Mouse (Mus musculus) brain, embryonic 14.5 days (tissue): Measurements from ENCODE around the gene Smtnl1. TPM values are rescaled to one million over a fixed set of nuclear protein-coding genes. Genes with fewer than 3 reads are reported as not detected.
A peak's percentile ranks its signal among the peaks of the same experiment; 100 is the strongest.

Experiments used
- DNase-seq: peaks from one replicate; pipeline ENCODE4 v3.0.0-alpha.2; 2011; ENCODE audit warnings: low read depth
- CTCF ChIP-seq: fragments of 200-500 bp; IDR thresholded peaks from 2 replicates; pipeline ENCODE4 v1.5.1; 2012; ENCODE audit warnings: inconsistent platforms, mild to moderate bottlenecking, moderate library complexity, borderline replicate concordance; ENCODE audit not compliant: insufficient read depth, insufficient read length; ENCODE audit errors: extremely low read depth
- POLR2A ChIP-seq: fragments of 200-500 bp; IDR thresholded peaks from 2 replicates; pipeline ENCODE4 v1.6.1; 2012; ENCODE audit warnings: mild to moderate bottlenecking, inconsistent platforms, borderline replicate concordance; ENCODE audit not compliant: poor library complexity, insufficient read depth, insufficient read length, severe bottlenecking; ENCODE audit errors: extremely low read depth
- polyA plus RNA-seq: library from polyadenylated mRNA; depleted of rRNA; stranded (reverse); fragments of >200 nt; gene quantifications from 2 replicates; pipeline ENCODE4 v1.2.3, GENCODE M21; 2012; rRNA removed

Smtnl1 gene
- polyA plus RNA-seq, 1 experiment = not detected

DNA sequence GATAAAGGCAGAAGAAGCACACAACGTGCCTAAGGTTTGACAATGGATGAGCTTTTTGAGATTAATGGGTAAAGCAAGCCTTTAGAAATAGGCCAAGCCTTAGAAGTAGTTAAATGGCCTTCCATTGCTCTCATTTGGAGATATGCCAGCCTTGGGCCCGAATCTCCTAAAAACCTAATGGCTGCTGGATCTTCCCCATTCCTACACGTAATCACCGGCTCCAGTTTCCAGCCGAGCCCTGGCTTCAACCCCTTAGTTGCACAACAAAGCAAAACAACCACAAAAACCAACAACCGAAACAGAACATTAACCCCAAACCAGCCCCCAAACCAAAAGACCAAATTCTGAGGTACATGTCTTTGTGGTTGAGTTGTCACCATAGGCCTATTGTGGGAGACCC is 46.8 kb downstream of the Smtnl1 start:
- TF ChIP-seq CTCF (no peak), POLR2A (no peak)
- peak; percentile 8 for DNase-seq

DNA sequence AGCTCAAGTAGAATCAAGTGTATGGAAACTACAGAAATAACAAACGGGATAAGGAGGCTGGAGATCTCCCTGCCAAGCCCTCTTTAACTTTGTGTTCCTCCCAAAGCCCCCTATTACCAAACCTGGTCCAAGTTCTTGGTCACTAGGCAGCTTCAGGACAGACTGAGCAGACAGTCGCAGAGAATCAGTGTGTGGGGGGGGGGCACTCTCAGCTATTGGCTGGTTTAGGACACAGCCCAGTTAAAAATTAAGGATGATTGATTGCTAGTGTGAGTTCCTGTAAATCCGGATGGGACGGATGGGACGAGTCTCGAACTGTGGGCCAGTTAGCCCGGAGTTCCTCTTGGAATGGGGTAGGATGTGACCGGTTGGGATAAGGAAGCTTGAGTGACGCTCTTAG is 47.2 kb downstream of the Smtnl1 start, which contains the start of gene Serping1:
TSS of gene Serping1 (minus strand) at position 204 of the 400 bp plus-strand sequence.
- TF ChIP-seq POLR2A (no peak), CTCF (no peak)

DNA sequence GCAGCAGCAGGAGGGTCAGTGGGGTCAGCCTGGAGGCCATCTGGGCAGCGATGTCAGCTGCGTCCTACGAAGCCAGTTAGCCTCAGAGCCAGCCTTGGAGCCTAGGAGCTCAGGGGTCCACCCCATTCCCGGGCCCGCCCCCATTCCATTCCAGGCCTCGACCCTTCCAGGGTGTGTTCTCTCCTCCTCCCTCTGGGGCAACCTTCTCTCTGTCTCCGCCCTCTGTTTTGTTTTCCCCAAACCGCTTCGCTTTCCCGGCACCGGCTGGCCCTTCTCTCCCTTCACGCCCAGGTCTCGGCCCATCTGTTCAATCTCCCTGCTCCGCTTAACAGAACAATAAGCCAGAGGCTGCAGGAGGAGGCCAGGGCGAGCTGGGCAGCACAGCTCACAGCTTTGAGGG is 47.7 kb downstream of the Smtnl1 start:
- DNase-seq = peak; percentile 87
- no peak for TF ChIP-seq POLR2A
- no peak for TF ChIP-seq CTCF

More for the DNA sequence above, 47.2 kb downstream of the Smtnl1 start, which contains the start of gene Serping1:
- DNase-seq = no peak

DNA sequence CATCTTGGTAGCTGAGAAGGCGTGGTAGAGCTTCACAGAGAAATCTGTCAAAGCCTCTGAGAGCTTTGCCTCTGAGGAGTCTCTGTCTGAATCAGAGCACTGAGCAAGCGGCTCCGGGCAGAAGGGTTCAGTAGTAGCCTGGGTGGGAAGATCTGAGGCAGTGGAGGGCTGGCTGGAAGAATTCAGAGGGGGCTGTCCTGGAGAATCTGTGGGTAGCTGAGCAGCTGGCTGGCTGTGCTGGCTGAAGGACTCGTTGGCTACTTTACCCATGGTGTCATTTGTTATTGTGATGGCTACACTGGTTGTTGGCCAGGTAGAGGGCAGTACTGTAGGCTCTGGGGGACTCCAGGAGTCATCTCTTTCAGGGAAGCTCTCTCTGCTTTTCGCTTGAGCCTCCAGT is 49.3 kb downstream of the Smtnl1 start:
- no peak for DNase-seq
- TF ChIP-seq POLR2A (no peak), CTCF (no peak)

DNA sequence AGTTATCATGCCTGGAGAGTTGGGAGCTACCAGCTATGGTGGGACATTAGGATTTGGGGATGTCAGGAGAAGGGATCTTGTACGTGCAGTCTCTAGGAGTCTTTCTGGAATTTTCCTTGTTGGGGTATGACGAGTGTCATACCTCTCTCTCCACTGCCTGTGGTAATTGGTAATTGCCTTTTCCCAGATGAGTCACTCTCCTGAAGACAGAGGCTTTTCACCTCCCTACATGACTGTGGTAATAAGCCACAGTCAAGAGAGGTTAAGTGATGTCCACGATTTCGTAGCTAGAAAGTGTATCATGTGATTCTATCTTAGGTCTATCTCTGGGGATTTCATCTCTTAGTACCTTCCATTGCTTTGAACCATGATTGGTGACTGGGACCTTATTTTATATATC is 50.0 kb downstream of the Smtnl1 start:
- TF ChIP-seq CTCF = no peak
- TF ChIP-seq POLR2A = no peak
- no peak for DNase-seq

DNA sequence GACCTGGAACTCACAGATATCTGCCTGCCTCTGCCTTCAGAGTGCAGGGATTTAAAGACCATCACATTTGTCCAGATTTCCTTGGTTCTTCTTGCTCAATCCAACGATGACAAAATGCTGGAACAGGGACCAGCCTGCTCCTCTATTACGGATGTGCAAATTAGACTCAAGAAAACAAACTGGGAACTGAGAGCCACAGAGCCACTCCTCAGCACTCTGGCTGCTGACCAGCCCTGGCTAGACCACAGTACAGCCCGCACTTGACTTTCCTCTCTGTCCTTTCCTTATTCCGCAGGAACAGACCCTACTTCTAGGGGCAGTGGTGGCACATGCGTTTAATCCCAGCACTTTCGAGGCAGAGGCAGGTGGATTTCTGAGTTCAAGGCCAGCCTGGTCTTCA is 52.0 kb downstream of the Smtnl1 start:
- no peak for DNase-seq
- TF ChIP-seq CTCF = no peak
- no peak for TF ChIP-seq POLR2A

DNA sequence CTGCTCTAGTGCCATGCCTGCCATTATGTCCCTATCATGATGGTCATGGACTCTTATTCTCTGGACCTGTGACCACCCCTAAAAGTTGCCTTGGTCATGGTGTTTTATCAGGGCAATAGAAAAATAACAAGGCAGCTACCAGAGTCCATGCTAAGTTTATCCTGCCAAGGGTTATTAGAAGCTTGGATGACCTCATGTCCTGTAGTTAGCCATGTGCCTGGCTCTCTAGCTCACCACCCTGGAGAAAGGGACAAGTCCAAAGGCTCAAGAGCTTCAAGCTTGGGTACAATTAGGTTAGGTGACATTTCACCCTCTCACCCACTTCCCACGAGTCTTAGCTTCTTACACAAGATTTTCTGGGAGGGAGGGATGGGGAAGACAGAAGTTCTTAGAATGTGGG is 59.6 kb downstream of the Smtnl1 start:
- no peak for DNase-seq
- no peak for TF ChIP-seq CTCF

DNA sequence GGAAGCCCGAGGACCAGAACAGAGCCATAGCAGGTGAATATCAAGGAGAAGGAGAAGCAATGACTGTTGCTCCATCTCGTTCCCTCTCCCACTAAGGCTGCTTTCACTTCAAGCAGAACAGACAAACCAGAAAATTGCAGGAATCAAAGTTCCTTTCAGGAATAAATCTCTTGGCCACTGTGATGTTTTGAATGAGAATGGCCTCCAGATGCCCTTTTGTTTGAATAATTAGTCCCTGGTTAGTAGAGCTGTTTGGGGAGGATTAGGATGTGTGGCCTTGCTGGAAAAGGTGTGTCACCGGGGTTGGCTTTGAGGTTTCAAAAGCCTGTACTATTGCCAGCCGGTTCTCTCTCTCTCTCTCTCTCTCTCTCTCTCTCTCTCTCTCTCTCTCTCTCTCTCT is 60.2 kb downstream of the Smtnl1 start:
- TF ChIP-seq POLR2A = no peak

DNA sequence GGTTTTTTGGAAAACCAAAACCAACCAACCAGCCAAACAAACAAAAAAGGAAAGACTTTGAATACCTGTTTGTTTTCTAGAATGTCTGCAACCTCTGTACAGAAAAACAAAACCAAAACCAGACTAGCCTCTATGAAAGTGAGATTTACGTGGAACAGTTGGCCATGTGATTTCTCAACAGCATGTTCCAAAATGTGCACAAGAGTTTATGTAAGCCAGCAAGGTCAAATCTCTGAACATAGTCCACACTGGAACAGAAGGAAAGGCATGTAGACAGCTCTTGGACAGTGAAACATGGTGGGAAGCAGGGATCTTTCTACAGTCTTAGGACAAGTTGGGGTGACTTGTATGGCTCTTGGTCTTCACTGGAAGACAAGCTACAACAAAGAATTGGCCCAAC is 60.6 kb downstream of the Smtnl1 start:
- no peak for DNase-seq
- TF ChIP-seq CTCF (no peak), POLR2A (no peak)

More for the DNA sequence above, 60.2 kb downstream of the Smtnl1 start:
- no peak for DNase-seq

DNA sequence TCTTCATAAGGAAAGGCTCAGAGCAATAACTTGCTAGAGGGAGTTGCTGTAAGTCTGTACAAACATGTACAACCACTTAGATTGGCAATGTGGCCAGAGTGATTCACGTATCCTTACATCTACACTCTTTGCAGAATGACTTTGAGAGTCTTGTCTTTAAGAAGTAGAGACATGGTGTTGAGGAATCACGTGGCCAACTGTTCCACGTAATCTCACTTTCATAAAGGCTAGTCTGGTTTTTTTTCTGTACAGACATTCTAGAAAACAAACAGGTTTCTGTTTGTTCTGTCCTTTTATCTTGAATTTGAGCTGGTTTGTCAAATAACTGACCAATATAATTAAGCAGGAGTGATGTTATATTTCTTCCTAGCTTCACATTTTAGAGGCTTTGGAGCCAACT is 61.1 kb downstream of the Smtnl1 start:
- no peak for DNase-seq
- TF ChIP-seq CTCF (no peak), POLR2A (no peak)

Other genes with a start within 250 kb of the Smtnl1 start
- 78.6 and 86.7 TPM in 2 replicates for gene Ctnnd1, start 171.9 kb downstream of the Smtnl1 start, polyA plus RNA-seq
- not detected in 2 replicates for gene Btbd18, start 163.6 kb downstream of the Smtnl1 start, polyA plus RNA-seq
- 193 and 319 TPM in 2 replicates for gene Selenoh, start 151.9 kb downstream of the Smtnl1 start, polyA plus RNA-seq
- gene Gm28635, start 144.6 kb downstream of the Smtnl1 start, polyA plus RNA-seq = 0.03 TPM in 1 of 2 replicates, not detected in the other
- gene Med19, start 144.2 kb downstream of the Smtnl1 start, polyA plus RNA-seq = 33.6 and 40.1 TPM in 2 replicates
- gene Tmx2, start 143.5 kb downstream of the Smtnl1 start, polyA plus RNA-seq = 129 and 170 TPM in 2 replicates
- 34.8 and 35.4 TPM in 2 replicates for gene Zdhhc5, start 107.5 kb downstream of the Smtnl1 start, polyA plus RNA-seq
- 15.8 and 21.4 TPM in 2 replicates for gene Clp1, start 95.3 kb downstream of the Smtnl1 start, polyA plus RNA-seq
- 41.7 and 61.5 TPM in 2 replicates for gene Ypel4, start 88.6 kb downstream of the Smtnl1 start, polyA plus RNA-seq
- 6.8 and 7.6 TPM in 2 replicates for gene Gm19426, start 79.0 kb downstream of the Smtnl1 start, polyA plus RNA-seq
- 22.5 and 29.6 TPM in 2 replicates for gene Serping1, start 47.2 kb downstream of the Smtnl1 start, polyA plus RNA-seq
- 12.2 and 13.8 TPM in 2 replicates for gene Ube2l6, start 23.8 kb downstream of the Smtnl1 start, polyA plus RNA-seq
- gene Timm10, start 4.3 kb upstream of the Smtnl1 start, polyA plus RNA-seq = 62.7 and 80.6 TPM in 2 replicates
- gene Slc43a1, start 16.2 kb upstream of the Smtnl1 start, polyA plus RNA-seq = 3.4 and 5.9 TPM in 2 replicates
- gene Rtn4rl2, start 64.1 kb upstream of the Smtnl1 start, polyA plus RNA-seq = 18.3 and 32.2 TPM in 2 replicates
- 10.1 and 10.6 TPM in 2 replicates for gene Slc43a3, start 113.9 kb upstream of the Smtnl1 start, polyA plus RNA-seq
- gene Prg2, start 157.8 kb upstream of the Smtnl1 start, polyA plus RNA-seq = 0.14 and 0.16 TPM in 2 replicates
- gene Prg3, start 165.6 kb upstream of the Smtnl1 start, polyA plus RNA-seq = not detected in 2 replicates
- gene Ssrp1, start 214.6 kb upstream of the Smtnl1 start, polyA plus RNA-seq = 191 and 223 TPM in 2 replicates
- 2.1 and 6.1 TPM in 2 replicates for gene P2rx3, start 214.8 kb upstream of the Smtnl1 start, polyA plus RNA-seq
- gene Tnks1bp1, start 225.4 kb upstream of the Smtnl1 start, polyA plus RNA-seq = 44.0 and 57.0 TPM in 2 replicates